Mouse (Mus musculus) heart, embryonic 12.5 days (tissue): ENCODE measurements around the gene Spon1. TPM values are rescaled to one million over a fixed set of nuclear protein-coding genes. Genes with fewer than 3 reads are reported as not detected.

Source experiments
- ATAC-seq: fragments of 200-750 bp; cut with Nextera tagmentation; 2 replicates; pipeline ENCODE4 v1.8.0; 2017; ENCODE audit warnings: moderate TSS enrichment, moderate library complexity; ENCODE audit not compliant: insufficient number of reproducible peaks, low FRiP score
- H3K27ac ChIP-seq: fragments of 300-500 bp; sonication (generic); 2 replicates; pipeline ENCODE4 v1.5.1; 2016; ENCODE audit warnings: mild to moderate bottlenecking, moderate library complexity; ENCODE audit not compliant: poor library complexity, severe bottlenecking
- H3K27me3 ChIP-seq: fragments of 300-500 bp; sonication (generic); replicated peaks from 2 replicates; pipeline ENCODE4 v1.6.1; 2016; ENCODE audit warnings: mild to moderate bottlenecking, moderate library complexity
- H3K36me3 ChIP-seq: fragments of 300-500 bp; sonication (generic); 2 replicates; pipeline ENCODE4 v1.6.1; 2016; ENCODE audit warnings: mild to moderate bottlenecking, moderate library complexity
- H3K4me1 ChIP-seq: fragments of 300-500 bp; sonication (generic); replicated peaks from 2 replicates; pipeline ENCODE4 v1.6.1; 2016; ENCODE audit warnings: mild to moderate bottlenecking
- H3K4me2 ChIP-seq: fragments of 300-500 bp; sonication (generic); 2 replicates; pipeline ENCODE4 v1.6.1; 2016; ENCODE audit warnings: mild to moderate bottlenecking, moderate library complexity
- H3K4me3 ChIP-seq: fragments of 300-500 bp; sonication (generic); 2 replicates; pipeline ENCODE4 v1.5.1; 2016; ENCODE audit warnings: mild to moderate bottlenecking
- H3K9ac ChIP-seq: fragments of 300-500 bp; sonication (generic); 2 replicates; pipeline ENCODE4 v1.6.1; 2016; ENCODE audit warnings: mild to moderate bottlenecking, moderate library complexity
- H3K9me3 ChIP-seq: fragments of 300-500 bp; sonication (generic); replicated peaks from 2 replicates; pipeline ENCODE4 v1.6.1; 2016; ENCODE audit warnings: mild to moderate bottlenecking, moderate library complexity
- WGBS: fragments of 180-500 bp; shearing (Covaris S2); methylation state at CpG from one replicate; pipeline ENCODE4 v1.1.7; 2016; 5-methylcytosine and 5-hydroxymethylcytosine counted together
- polyA plus RNA-seq: library from polyadenylated mRNA; unstranded; fragments of >200 nt; fragmentation: Nextera tagmentation; extraction: Ambion mirVana; gene quantifications from 2 replicates; pipeline ENCODE4 v1.2.1, GENCODE M21; 2016

Gene Spon1
- polyA plus RNA-seq, result 98.7 and 99.8 TPM in 2 replicates

GRCm38 (mm10) chr7:113765667-113766497 is at the start of gene Spon1:
Gene Spon1, plus strand, starts transcription at chr7:113765998.
- peak; percentile 82 for ATAC-seq
- Histone ChIP-seq H3K4me1 (peaks cover 40% of the 10 kb centered on the region), H3K4me2 (peak within 1 kb of the TSS; percentile 90), H3K36me3 (no peaks in the 10 kb centered on the region), H3K4me3 (peak within 1 kb of the TSS; percentile 72), H3K9me3 (0 out of 2 replicates have a peak, but pooled peaks cover 6% of the 10 kb centered on the region), H3K9ac (peak within 1 kb of the TSS; percentile 81), H3K27ac (peak within 1 kb of the TSS; percentile 88), H3K27me3 (no peaks in the 10 kb centered on the region)
- WGBS, result under 1% methylated on average over 56 of the region's 56 CpGs

- no peak overlapping the region for H3K9ac ChIP-seq
- 81% methylated on average over 2 of the region's 2 CpGs for WGBS
- no peak for ATAC-seq
Observed at GRCm38 (mm10) chr7:113721994-113722393, 43.8 kb upstream of the Spon1 start.

DNA sequence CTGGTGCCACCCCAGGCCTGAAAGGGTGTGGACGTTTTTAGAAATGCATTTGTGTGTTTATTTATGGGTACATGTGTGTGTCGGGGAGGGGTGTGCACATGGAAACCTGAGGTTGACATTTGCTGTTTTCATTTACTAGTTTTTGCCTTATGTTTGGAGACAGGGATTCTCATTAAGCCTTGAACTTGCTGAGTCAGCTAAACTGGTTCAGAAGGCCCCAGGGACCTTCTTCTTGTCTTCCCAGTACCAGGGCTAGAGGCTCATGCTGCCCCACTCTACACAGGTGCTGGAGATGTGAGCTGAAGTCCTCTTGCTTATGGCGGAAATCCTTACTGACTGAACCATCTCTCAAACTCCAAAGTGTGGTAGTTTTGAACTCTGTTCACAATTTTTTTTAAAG is 41.9 kb upstream of the Spon1 start:
- WGBS, result 60% methylated on average over 3 of the region's 3 CpGs
- Histone ChIP-seq H3K4me1 (0 out of 2 replicates have a peak, but pooled peaks cover 4% of the 10 kb centered on the region), H3K27me3 (no peaks in the 10 kb centered on the region), H3K9ac (no peak overlapping the region), H3K27ac (no peak overlapping the region), H3K9me3 (no peaks in the 10 kb centered on the region), H3K4me2 (no peak overlapping the region), H3K36me3 (no peaks in the 10 kb centered on the region), H3K4me3 (no peak overlapping the region)
- ATAC-seq, result no peak

More at GRCm38 (mm10) chr7:113721994-113722393, 43.8 kb upstream of the Spon1 start:
- Histone ChIP-seq H3K27ac (no peak overlapping the region), H3K4me1 (0 out of 2 replicates have a peak, but pooled peaks cover 4% of the 10 kb centered on the region), H3K9me3 (no peaks in the 10 kb centered on the region), H3K4me3 (no peak overlapping the region), H3K27me3 (no peaks in the 10 kb centered on the region), H3K4me2 (no peak overlapping the region), H3K36me3 (no peaks in the 10 kb centered on the region)

- no peaks in the 10 kb centered on the region for H3K9me3 ChIP-seq
- H3K9ac ChIP-seq, result no peak overlapping the region
- no peak overlapping the region for H3K4me2 ChIP-seq
- no peaks in the 10 kb centered on the region for H3K27me3 ChIP-seq
- no peak for ATAC-seq
- no peaks in the 10 kb centered on the region for H3K4me1 ChIP-seq
- H3K27ac ChIP-seq, result no peak overlapping the region
- no peaks in the 10 kb centered on the region for H3K36me3 ChIP-seq
- WGBS, result 67% methylated on average over 8 of the region's 8 CpGs
- no peak overlapping the region for H3K4me3 ChIP-seq
Observed at GRCm38 (mm10) chr7:113727999-113728713, 37.6 kb upstream of the Spon1 start.

DNA sequence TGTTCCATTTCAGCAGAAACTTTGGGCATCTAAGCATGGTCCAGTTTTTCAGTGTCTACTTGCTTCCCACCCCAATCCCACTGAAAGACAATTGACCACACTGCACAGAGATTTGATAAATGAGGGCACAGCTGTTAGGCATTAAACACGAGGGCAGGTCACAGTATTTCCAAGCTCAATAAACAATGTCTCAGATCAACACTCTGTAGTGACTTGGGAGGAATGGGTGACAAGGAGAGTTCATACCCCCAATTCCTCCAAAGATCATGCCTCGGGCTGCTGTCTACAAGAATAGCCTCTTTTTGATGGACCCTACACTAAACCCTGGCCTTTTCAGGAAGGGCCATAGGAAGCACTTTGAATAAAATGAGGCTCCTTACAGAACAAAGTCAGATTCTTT is 36.9 kb upstream of the Spon1 start:
- Histone ChIP-seq H3K4me2 (no peak overlapping the region), H3K9me3 (no peaks in the 10 kb centered on the region), H3K36me3 (no peaks in the 10 kb centered on the region), H3K4me3 (no peak overlapping the region), H3K9ac (no peak overlapping the region), H3K27me3 (no peaks in the 10 kb centered on the region), H3K4me1 (no peaks in the 10 kb centered on the region), H3K27ac (no peak overlapping the region)
- no peak for ATAC-seq
- 47% methylated on average over 2 of the region's 2 CpGs for WGBS

DNA sequence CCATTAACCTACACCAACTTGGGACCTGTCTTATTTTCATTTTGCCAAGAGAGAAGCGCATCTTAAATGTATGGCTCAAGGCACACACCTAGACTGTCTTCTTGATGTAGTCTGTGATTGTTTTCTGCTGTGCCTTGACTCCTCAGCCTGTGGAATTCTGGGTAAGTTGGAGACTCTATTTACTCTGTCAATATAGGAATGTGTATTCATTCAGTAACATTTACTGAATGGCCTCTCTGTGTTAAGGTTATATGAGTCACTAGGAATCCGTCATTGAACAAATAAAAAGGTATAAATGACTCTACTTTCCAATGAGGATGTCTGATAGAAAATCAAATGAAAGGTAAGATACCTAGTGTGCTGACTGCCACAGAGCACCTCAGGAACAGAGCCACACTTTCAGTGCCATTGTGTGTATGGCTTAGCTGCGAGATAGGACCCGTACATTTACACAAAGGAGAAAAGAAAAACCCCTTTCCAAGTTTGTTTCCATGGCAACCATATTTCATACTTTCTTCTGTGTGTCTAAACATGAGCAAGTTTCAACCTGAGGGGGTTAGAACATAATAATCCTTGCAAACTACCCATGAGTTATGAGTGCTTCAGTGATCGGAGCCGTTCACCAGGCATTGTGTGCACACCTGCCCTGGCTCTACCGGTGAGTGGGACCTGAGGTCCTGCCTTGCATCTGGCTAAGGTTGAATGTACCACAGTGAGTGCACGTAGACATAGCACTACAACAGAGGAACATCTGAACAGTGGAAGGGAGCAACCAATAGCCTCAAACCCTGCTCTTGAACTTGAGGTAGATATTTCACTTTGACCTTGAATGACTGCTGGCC is 35.2 kb upstream of the Spon1 start:
- Histone ChIP-seq H3K27me3 (no peaks in the 10 kb centered on the region), H3K4me3 (no peak overlapping the region), H3K4me1 (no peaks in the 10 kb centered on the region), H3K27ac (no peak overlapping the region), H3K9me3 (no peaks in the 10 kb centered on the region), H3K4me2 (no peak overlapping the region), H3K36me3 (no peaks in the 10 kb centered on the region), H3K9ac (no peak overlapping the region)
- WGBS, result 87% methylated on average over 8 of the region's 8 CpGs
- no peak for ATAC-seq

- WGBS, result 70% methylated on average over 9 of the region's 9 CpGs
- no peak overlapping the region for H3K4me3 ChIP-seq
- no peak overlapping the region for H3K27ac ChIP-seq
- ATAC-seq, result no peak
- H3K27me3 ChIP-seq, result no peaks in the 10 kb centered on the region
- no peaks in the 10 kb centered on the region for H3K36me3 ChIP-seq
- H3K9me3 ChIP-seq, result no peaks in the 10 kb centered on the region; the same call in 1 of the 2 replicates
- H3K4me2 ChIP-seq, result no peak overlapping the region
- no peaks in the 10 kb centered on the region for H3K4me1 ChIP-seq
- no peak overlapping the region for H3K9ac ChIP-seq
Observed at GRCm38 (mm10) chr7:113737790-113738362, 27.9 kb upstream of the Spon1 start.

- Histone ChIP-seq H3K9ac (no peak overlapping the region), H3K27ac (no peak overlapping the region), H3K9me3 (no peaks in the 10 kb centered on the region; the same call in 1 of the 2 replicates), H3K27me3 (no peaks in the 10 kb centered on the region), H3K4me2 (no peak overlapping the region), H3K4me3 (no peak overlapping the region), H3K36me3 (no peaks in the 10 kb centered on the region), H3K4me1 (peaks cover 5% of the 10 kb centered on the region)
- 51% methylated on average over 7 of the region's 7 CpGs for WGBS
- ATAC-seq, result no peak
Observed at GRCm38 (mm10) chr7:113739181-113739580, 26.6 kb upstream of the Spon1 start.

DNA sequence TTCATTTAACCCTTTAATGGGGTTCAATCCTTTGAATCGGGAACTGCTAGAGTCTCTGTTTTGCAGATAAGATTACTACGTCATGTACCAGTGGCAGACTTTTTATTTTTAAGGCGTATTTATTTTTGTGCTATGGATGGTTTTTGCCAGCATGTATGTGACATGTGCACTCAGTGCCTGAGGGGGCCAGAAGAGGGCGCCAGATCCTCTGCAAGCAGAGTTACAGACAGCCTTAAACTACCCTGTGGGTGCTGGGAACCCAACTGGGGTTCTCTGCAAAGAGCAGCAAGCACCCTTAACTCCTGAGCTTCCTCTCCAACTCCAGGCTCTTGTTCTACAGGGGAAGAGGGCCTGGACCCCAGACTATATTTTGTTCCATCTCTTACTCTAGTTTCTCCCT is 23.2 kb upstream of the Spon1 start:
- WGBS, result 82% methylated on average over 4 of the region's 4 CpGs
- H3K4me2 ChIP-seq, result no peak overlapping the region
- no peak overlapping the region for H3K9ac ChIP-seq
- no peak overlapping the region for H3K27ac ChIP-seq
- H3K4me3 ChIP-seq, result no peak overlapping the region
- H3K9me3 ChIP-seq, result no peaks in the 10 kb centered on the region; the same call in 1 of the 2 replicates
- no peak for ATAC-seq
- H3K4me1 ChIP-seq, result peaks cover 5% of the 10 kb centered on the region
- H3K36me3 ChIP-seq, result no peaks in the 10 kb centered on the region
- H3K27me3 ChIP-seq, result no peaks in the 10 kb centered on the region

- H3K4me2 ChIP-seq, result no peak overlapping the region
- H3K4me1 ChIP-seq, result peaks cover 5% of the 10 kb centered on the region
- H3K4me3 ChIP-seq, result no peak overlapping the region
- no peaks in the 10 kb centered on the region for H3K36me3 ChIP-seq
- no peak overlapping the region for H3K9ac ChIP-seq
- 41% methylated on average over 5 of the region's 5 CpGs for WGBS
- no peaks in the 10 kb centered on the region; the same call in 1 of the 2 replicates for H3K9me3 ChIP-seq
- no peak overlapping the region for H3K27ac ChIP-seq
- no peak for ATAC-seq
- H3K27me3 ChIP-seq, result no peaks in the 10 kb centered on the region
Observed at GRCm38 (mm10) chr7:113743982-113744381, 21.8 kb upstream of the Spon1 start.
